Mouse (Mus musculus): ENCODE measurements around the gene Gad1. TPM values are rescaled to one million over a fixed set of nuclear protein-coding genes. Genes with fewer than 3 reads are reported as not detected.

Gene Gad1
- total RNA-seq, 4 experiments from 2014 or later = 12.4 to 20.9 (median 15.5) TPM

GRCm38 (mm10) chr2:70565651-70566602, 13.1 kb downstream of the Gad1 start:
- no peak for DNase-seq

GRCm38 (mm10) chr2:70566603-70566981, 13.7 kb downstream of the Gad1 start:
- no peak for DNase-seq

GRCm38 (mm10) chr2:70567071-70567681, 14.3 kb downstream of the Gad1 start:
- no peak for DNase-seq

DNA sequence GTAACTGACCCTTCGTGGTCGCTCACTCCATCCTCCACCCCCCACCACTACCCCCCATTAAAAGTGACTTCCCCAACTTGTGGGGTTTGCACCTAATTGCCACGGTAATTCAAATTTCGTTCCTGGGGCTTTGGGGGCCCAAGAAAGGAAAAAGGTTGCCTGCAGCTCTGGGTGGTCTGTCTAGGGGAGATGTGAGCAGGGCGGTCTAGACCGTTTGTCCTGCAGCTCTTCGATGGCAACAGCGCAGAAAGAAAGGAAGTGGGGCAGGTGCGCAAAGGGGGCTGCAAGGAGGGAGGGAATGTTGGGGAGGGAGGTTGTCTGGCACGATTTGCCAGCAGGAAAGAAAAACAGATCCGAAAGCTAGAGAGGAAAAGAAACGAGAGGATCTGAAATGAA, 14.8 kb downstream of the Gad1 start:
- DNase-seq = no peak

GRCm38 (mm10) chr2:70568198-70568941, 15.5 kb downstream of the Gad1 start:
- DNase-seq = no peak

DNA sequence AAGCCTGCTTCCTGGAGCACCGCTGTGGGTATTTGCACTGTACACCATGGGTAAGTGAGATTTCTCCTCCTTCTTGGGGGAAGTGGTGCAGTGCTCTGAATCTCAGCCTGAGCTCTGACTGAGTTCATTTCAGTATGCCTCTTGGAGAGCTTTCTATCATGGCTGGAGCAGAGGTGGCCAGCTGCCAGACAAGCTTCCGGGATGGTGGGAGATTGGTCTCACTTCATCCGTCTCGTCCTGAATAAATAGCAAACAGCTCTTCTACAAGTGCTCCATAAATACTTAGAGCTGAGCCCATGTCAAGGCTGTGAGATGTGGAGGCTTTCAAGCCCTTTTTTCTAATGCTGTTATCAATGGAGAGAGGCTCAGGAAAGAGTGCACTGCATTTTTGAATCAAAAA, 18.8 kb downstream of the Gad1 start:
- no peak for DNase-seq

DNA sequence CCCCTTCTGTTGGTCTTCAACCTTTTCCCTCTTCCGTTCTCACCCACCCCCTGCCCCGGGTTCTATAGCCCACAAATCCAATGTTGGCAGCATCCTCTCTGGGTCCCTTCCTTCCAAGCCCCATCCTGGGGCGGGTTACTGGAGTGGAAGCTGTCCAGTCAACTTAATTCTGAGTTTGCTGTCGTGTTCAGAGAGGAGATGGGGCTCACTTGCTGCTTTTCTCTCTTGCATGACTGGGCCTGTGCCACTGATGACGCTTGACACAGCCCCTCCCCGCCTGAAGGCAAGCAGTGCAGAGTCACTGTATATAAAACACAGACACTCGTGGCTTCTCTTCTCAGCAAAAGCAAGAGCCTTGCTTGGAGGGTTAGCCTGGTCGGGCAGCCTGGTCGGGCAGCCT, 19.4 kb downstream of the Gad1 start:
- no peak for DNase-seq

DNA sequence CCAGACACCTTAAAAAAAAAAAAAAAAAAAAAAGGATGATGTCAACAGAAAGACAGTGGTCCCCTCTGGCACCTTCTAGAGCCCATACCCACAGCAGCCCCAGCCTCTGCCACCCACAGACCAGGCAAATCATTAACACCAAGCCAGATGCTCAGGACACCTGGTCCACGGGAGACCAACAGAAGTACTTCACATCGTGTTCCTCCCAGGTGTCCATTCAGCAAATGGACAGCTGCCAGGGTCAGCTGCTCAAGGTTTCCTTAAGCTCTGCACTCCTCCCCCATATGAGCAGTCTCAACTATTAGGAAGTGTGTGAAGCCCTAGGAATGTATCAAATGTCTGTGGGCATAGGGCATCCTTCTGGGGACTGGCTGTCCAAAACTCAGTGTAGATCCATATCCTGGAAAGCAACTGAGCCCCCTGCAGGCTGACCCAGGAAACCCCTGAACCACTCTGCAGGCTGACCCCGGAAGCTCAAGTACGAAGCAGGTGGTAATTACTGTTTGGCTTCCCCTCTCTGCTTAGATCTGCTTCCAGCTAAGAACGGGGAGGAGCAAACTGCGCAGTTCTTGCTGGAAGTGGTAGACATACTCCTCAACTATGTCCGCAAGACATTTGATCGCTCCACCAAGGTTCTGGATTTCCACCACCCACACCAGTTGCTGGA, 20.8 kb downstream of the Gad1 start:
- DNase-seq = no peak

GRCm38 (mm10) chr2:70588200-70588599, 35.3 kb downstream of the Gad1 start:
- no peak for DNase-seq

- DNase-seq = peak; percentile 7
These were observed 39.6 kb downstream of the Gad1 start for GRCm38 (mm10) chr2:70592432-70592831.

GRCm38 (mm10) chr2:70593670-70594069, 40.8 kb downstream of the Gad1 start:
- no peak for DNase-seq

GRCm38 (mm10) chr2:70595896-70596295, 43.0 kb downstream of the Gad1 start:
- no peak for DNase-seq

DNA sequence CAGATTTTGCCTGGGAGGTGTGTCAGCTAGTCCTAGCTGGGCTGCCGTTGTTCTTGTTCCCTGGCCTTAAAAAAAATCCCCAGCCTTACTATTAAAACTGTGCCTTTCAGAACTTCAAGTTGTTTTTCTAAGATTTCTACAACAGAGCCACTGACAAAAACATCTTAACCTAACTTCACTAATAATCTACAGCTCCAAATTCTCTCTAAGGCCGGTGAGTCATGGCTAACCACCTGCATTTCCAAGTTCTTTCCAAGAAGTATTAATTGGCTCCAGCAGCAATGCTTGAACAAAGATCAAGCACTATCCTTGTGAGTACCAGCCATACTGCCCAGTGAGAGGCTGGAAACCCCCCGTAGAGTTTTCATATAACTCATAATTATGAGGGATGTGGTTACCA, 56.9 kb downstream of the Gad1 start:
- no peak for DNase-seq

DNA sequence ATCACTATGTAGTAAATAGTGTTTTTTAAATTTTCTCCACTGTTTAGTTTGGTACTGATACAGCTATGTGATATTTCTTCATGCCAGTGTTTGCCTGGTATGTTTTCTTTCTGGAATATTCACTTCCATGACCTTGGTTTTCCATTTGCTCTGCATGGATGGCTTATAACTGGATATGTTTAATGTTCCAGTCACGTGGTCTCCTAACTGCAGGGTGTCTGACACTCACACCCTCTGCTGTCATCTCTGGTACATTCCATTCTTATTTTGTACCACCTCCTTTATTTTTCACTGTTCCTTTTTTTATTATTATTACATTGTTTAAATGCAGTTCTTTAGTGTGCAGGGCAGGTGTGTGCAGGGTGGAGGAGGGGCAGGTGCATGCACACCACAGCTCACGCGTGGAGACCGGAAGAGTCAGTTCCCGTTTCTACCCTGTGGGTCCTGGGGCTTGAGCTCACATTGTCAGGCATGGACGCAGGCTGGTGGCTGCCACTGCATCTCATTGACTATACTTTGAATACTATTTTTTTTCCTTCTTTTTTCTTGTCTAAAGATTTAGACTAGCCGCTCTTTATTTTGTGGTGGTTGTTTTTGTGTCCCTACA, 62.0 kb downstream of the Gad1 start:
- no peak for DNase-seq

DNA sequence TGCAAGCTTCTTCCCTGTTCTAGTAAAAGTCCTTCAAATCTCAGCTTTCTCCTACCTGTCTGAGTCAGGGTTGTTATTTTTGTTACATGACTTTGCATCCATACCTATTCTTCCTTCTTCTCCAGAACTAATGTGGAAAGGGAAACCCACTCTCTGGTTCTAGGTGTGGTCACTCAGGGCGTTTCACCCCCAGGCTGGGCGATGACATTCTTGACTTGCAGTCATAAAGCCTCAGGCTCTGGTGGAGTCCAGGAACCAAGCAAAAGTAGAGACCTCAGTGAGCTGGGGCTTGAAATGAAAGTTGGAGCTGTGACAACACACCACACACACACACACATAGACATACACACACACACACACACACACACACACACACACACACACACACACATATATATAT, 63.2 kb downstream of the Gad1 start:
- DNase-seq = no peak

DNA sequence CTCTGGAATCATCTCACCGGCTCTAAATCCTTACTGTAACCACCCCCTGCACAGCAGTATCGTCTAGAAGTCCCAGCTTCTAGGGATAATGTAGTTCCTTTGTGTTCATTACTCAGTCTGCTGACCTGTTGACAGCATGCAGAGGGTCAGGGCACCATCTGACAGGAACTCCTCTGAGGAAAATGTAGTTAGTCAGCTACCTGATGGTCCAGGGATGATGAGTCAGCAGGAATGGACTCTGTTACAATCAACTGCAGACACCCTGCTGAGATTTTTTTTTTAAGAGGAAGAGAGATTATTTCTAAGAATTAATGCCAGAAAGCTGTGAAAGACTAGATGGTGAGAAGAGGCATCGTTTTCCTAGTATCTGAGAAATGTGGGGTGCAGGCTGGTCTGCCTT, 63.7 kb downstream of the Gad1 start:
- no peak for DNase-seq

GRCm38 (mm10) chr2:70619232-70619835, 66.5 kb downstream of the Gad1 start:
- DNase-seq = no peak

DNA sequence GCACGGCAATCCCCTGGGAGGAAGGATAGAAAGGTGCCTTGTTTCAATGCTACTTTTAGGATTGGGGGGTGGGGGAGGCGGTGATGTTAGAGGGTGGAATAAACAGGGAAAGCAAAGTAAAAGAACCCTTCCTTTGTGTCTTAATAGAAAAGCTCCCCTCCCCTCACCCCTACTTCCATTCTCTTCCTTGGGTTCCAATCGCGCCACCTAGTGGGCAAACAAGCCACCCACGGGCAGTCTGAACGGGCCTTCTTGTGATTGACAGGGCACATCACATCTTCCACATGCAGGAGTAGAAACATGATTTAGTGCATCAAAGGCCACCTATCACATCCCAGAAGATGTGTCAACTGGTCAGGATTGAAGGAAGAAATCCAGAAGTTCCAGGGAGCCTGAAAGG, 67.4 kb downstream of the Gad1 start:
- peak; percentile 9 for DNase-seq

DNA sequence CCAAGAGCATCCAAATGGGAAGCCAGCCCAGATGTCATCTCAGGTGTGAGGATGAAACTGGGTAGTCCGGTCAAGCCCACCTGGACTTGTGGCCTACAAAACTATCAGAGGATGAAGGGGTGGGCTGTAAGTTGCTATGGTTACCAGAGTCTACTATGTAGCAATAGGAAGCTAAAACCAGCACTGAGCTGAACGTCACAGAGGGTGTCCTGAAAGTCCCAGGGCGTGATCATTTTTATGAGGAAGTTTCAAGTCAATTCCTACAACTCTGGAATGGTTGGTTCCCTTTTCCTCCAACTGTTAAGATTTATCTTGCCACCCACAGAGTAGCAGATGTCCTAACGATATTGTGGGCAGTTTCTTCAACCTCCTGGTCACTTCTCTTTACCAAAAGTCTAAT, 69.4 kb downstream of the Gad1 start:
- no peak for DNase-seq

GRCm38 (mm10) chr2:70625761-70626160, 72.9 kb downstream of the Gad1 start:
- DNase-seq = no peak

DNA sequence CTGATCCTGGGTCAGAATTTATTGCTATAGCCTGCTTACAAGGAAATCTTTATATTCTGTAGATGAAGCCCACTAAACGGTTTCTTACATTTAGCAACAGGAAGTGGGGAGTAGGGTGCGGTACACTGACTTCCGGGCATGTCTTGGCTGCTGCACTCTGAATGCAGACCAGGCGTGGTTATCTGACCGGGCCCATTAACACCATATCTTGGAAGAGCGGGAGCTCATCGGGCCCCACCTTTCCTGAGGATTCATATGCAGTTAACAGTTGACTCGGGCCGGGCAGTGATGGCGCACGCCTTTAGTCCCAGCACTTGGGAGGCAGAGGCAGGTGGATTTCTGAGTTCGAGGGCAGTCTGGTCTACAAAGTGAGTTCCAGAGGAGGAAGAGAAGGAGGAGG, 75.5 kb downstream of the Gad1 start:
- DNase-seq = no peak

GRCm38 (mm10) chr2:70629339-70629761, 76.5 kb downstream of the Gad1 start:
- no peak for DNase-seq

All from adrenal gland, adult 8-10 months (tissue).